ENCODE assay signal across 19 mouse cellular contexts in the genomic region with DNA sequence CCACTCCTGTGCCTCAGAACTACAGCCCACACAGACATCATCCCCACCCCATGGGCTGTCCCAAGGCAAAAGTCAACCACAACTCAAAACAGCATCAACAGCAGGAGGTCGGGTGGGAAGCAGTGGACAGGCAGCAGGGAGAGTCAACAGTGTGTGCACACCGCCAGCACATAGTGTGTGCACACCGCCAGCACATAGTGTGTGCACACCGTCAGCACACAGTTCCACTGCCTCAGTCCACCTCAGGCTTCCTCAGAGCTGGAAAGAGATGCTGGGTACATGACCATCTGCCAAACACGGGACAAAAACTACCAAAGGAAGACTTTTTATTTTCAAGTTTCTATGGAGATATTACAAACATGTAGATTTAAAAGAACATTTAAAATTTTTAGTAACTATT.
"Had no signal": no experiment of that assay in that cellular context is flagged by ENCODE, and none has a peak within 500 bp of the region (broad histone marks: within the 10 kb centered on the region; RNA-seq: fewer than 3 reads in every experiment).

No protein-coding gene starts in this region.

- H3K4me1 ChIP-seq: liver, embryonic 13.5 days; liver, embryonic 15.5 days; lung, embryonic 15.5 days; midbrain, embryonic 13.5 days; midbrain, embryonic 15.5 days; neural tube, embryonic 13.5 days; neural tube, embryonic 15.5 days; stomach, embryonic 15.5 days had no signal

- H3K9ac ChIP-seq: liver, embryonic 13.5 days; liver, embryonic 15.5 days; liver, postnatal 0 days; lung, embryonic 15.5 days; midbrain, embryonic 13.5 days; midbrain, embryonic 15.5 days; neural tube, embryonic 13.5 days; neural tube, embryonic 15.5 days; stomach, embryonic 15.5 days had no signal

- H3K27me3 ChIP-seq: liver, embryonic 13.5 days; liver, embryonic 15.5 days; lung, embryonic 15.5 days; midbrain, embryonic 13.5 days; midbrain, embryonic 15.5 days; neural tube, embryonic 13.5 days; neural tube, embryonic 15.5 days; stomach, embryonic 15.5 days had no signal

- H3K4me2 ChIP-seq: liver, embryonic 13.5 days; liver, embryonic 15.5 days; lung, embryonic 15.5 days; midbrain, embryonic 11.5 days; midbrain, embryonic 13.5 days; midbrain, embryonic 15.5 days; neural tube, embryonic 13.5 days; neural tube, embryonic 15.5 days; stomach, embryonic 15.5 days had no signal

- DNase-seq: liver, embryonic 13.5 days; liver, postnatal 0 days; lung, adult 2 months; lung, postnatal 14 days; lung, postnatal 36 days; retina, postnatal 1 day; right cerebral cortex, adult 18-20 months; right cerebral cortex, postnatal 14 days; thymus, postnatal 36 days had no signal

- H3K27ac ChIP-seq: liver, embryonic 13.5 days; liver, embryonic 15.5 days; lung, embryonic 15.5 days; macrophage; midbrain, embryonic 13.5 days; midbrain, embryonic 15.5 days; neural tube, embryonic 13.5 days; neural tube, embryonic 15.5 days; stomach, embryonic 15.5 days; stomach, postnatal 0 days had no signal

- H3K9me3 ChIP-seq: liver, embryonic 13.5 days; liver, embryonic 15.5 days; lung, embryonic 15.5 days; midbrain, embryonic 13.5 days; midbrain, embryonic 15.5 days; neural tube, embryonic 13.5 days; neural tube, embryonic 15.5 days; stomach, embryonic 15.5 days had no signal

- H3K4me3 ChIP-seq: liver, embryonic 13.5 days; liver, embryonic 15.5 days; lung, embryonic 15.5 days; midbrain, embryonic 13.5 days; midbrain, embryonic 15.5 days; neural tube, embryonic 13.5 days; neural tube, embryonic 15.5 days; stomach, embryonic 15.5 days had no signal

- ATAC-seq: liver, postnatal 0 days; midbrain, embryonic 13.5 days; midbrain, embryonic 15.5 days had no signal
